Mouse (Mus musculus) stomach, embryonic 16.5 days (tissue): Measurements from ENCODE around the gene Abraxas2. TPM values are rescaled to one million over a fixed set of nuclear protein-coding genes. Genes with fewer than 3 reads are reported as not detected.

Experiments used
- ATAC-seq: fragments of 200-750 bp; cut with Nextera tagmentation; 2 replicates; pipeline ENCODE4 v1.8.0; 2017; ENCODE audit warnings: moderate number of reproducible peaks, moderate TSS enrichment; ENCODE audit not compliant: insufficient read depth, low FRiP score
- H3K27ac ChIP-seq: fragments of 300-500 bp; sonication (generic); 2 replicates; pipeline ENCODE4 v1.5.1; 2014; ENCODE audit warnings: low read length
- H3K27me3 ChIP-seq: fragments of 300-500 bp; sonication (generic); 2 replicates; pipeline ENCODE4 v1.6.1; 2014; ENCODE audit warnings: low read length, control low read depth, mixed read lengths; ENCODE audit not compliant: control insufficient read depth, insufficient read depth
- H3K36me3 ChIP-seq: fragments of 300-500 bp; sonication (generic); 2 replicates; pipeline ENCODE4 v1.6.1; 2014; ENCODE audit warnings: low read length; ENCODE audit not compliant: control insufficient read depth, insufficient read depth
- H3K4me1 ChIP-seq: fragments of 300-500 bp; sonication (generic); 2 replicates; pipeline ENCODE4 v1.6.1; 2014; ENCODE audit warnings: low read length, control low read depth, mixed read lengths; ENCODE audit not compliant: control insufficient read depth, insufficient read depth
- H3K4me2 ChIP-seq: fragments of 300-500 bp; sonication (generic); 2 replicates; pipeline ENCODE4 v1.6.1; 2014; ENCODE audit warnings: low read depth, low read length, mixed read lengths
- H3K4me3 ChIP-seq: fragments of 300-500 bp; sonication (generic); replicated peaks from 2 replicates; pipeline ENCODE4 v1.5.1; 2014; ENCODE audit warnings: mild to moderate bottlenecking, low read length
- H3K9ac ChIP-seq: fragments of 300-500 bp; sonication (generic); 2 replicates; pipeline ENCODE4 v1.6.1; 2014; ENCODE audit warnings: low read length
- H3K9me3 ChIP-seq: fragments of 300-500 bp; sonication (generic); replicated peaks from 2 replicates; pipeline ENCODE4 v1.6.1; 2016; ENCODE audit warnings: low read length, control low read depth; ENCODE audit not compliant: control insufficient read depth
- WGBS: fragments of 180-500 bp; shearing (Covaris S2); extraction: QIAGEN DNeasy Blood & Tissue Kit; methylation state at CpG from one replicate; pipeline ENCODE4 v1.1.7; 2014; 5-methylcytosine and 5-hydroxymethylcytosine counted together
- polyA plus RNA-seq: library from polyadenylated mRNA; unstranded; fragments of >200 nt; fragmentation: Nextera tagmentation; extraction: Ambion mirVana; gene quantifications from 2 replicates; pipeline ENCODE4 v1.2.1, GENCODE M21; 2015

Gene Abraxas2
- polyA plus RNA-seq, 1 experiment from 2014 or later = 31.0 TPM

GRCm38 (mm10) chr7:132892311-132892661 is 33.3 kb downstream of the Abraxas2 start:
- Histone ChIP-seq H3K36me3 (no peaks in the 10 kb centered on the region), H3K4me2 (no peak overlapping the region), H3K4me3 (no peak overlapping the region), H3K9ac (no peak overlapping the region), H3K27me3 (no peaks in the 10 kb centered on the region), H3K27ac (no peak overlapping the region), H3K9me3 (no peaks in the 10 kb centered on the region; the same call in 1 of the 2 replicates), H3K4me1 (no peaks in the 10 kb centered on the region)
- no peak for ATAC-seq
- WGBS = 58% methylated on average over 4 of the region's 4 CpGs

GRCm38 (mm10) chr7:132892806-132893205 is 33.8 kb downstream of the Abraxas2 start:
- no peaks in the 10 kb centered on the region for H3K27me3 ChIP-seq
- H3K9me3 ChIP-seq = no peaks in the 10 kb centered on the region; the same call in 1 of the 2 replicates
- no peak overlapping the region for H3K27ac ChIP-seq
- no peak overlapping the region for H3K4me2 ChIP-seq
- H3K36me3 ChIP-seq = no peaks in the 10 kb centered on the region
- no peak for ATAC-seq
- WGBS = 60% methylated on average over 7 of the region's 7 CpGs
- no peak overlapping the region for H3K4me3 ChIP-seq
- no peak overlapping the region for H3K9ac ChIP-seq
- H3K4me1 ChIP-seq = no peaks in the 10 kb centered on the region

GRCm38 (mm10) chr7:132893336-132893735 is 34.3 kb downstream of the Abraxas2 start:
- Histone ChIP-seq H3K4me3 (no peak overlapping the region), H3K4me2 (no peak overlapping the region), H3K27me3 (no peaks in the 10 kb centered on the region), H3K9ac (no peak overlapping the region), H3K27ac (no peak overlapping the region), H3K4me1 (no peaks in the 10 kb centered on the region), H3K9me3 (no peaks in the 10 kb centered on the region; the same call in 1 of the 2 replicates), H3K36me3 (no peaks in the 10 kb centered on the region)
- WGBS = 92% methylated on average over 1 of the region's 1 CpGs
- no peak for ATAC-seq

- Histone ChIP-seq H3K9ac (no peak overlapping the region), H3K4me1 (no peaks in the 10 kb centered on the region), H3K27me3 (no peaks in the 10 kb centered on the region), H3K4me2 (no peak overlapping the region), H3K27ac (no peak overlapping the region), H3K4me3 (no peak overlapping the region), H3K36me3 (no peaks in the 10 kb centered on the region), H3K9me3 (no peaks in the 10 kb centered on the region; the same call in 1 of the 2 replicates)
- WGBS = 74% methylated on average over 7 of the region's 7 CpGs
- no peak; the same call in 1 of the 2 replicates for ATAC-seq
These were observed 36.0 kb downstream of the Abraxas2 start for GRCm38 (mm10) chr7:132894841-132895555.

- Histone ChIP-seq H3K9ac (no peak overlapping the region), H3K27me3 (no peaks in the 10 kb centered on the region), H3K4me3 (no peak overlapping the region), H3K4me2 (no peak overlapping the region), H3K9me3 (no peaks in the 10 kb centered on the region; the same call in 1 of the 2 replicates), H3K4me1 (no peaks in the 10 kb centered on the region), H3K27ac (no peak overlapping the region), H3K36me3 (no peaks in the 10 kb centered on the region)
- no peak for ATAC-seq
- WGBS = 87% methylated on average over 9 of the region's 9 CpGs
These were observed 37.3 kb downstream of the Abraxas2 start for GRCm38 (mm10) chr7:132896206-132896815.

GRCm38 (mm10) chr7:132897258-132897657 is 38.2 kb downstream of the Abraxas2 start:
- Histone ChIP-seq H3K4me3 (no peak overlapping the region), H3K9me3 (no peaks in the 10 kb centered on the region; the same call in 1 of the 2 replicates), H3K27ac (no peak overlapping the region), H3K4me2 (no peak overlapping the region), H3K9ac (no peak overlapping the region), H3K36me3 (no peaks in the 10 kb centered on the region), H3K27me3 (no peaks in the 10 kb centered on the region), H3K4me1 (no peaks in the 10 kb centered on the region)
- no peak for ATAC-seq
- 81% methylated on average over 10 of the region's 10 CpGs for WGBS

- no peak for ATAC-seq
- Histone ChIP-seq H3K9ac (no peak overlapping the region), H3K27me3 (no peaks in the 10 kb centered on the region), H3K36me3 (no peaks in the 10 kb centered on the region), H3K4me1 (no peaks in the 10 kb centered on the region), H3K4me3 (no peak overlapping the region), H3K4me2 (no peak overlapping the region), H3K27ac (no peak overlapping the region), H3K9me3 (no peaks in the 10 kb centered on the region; the same call in 1 of the 2 replicates)
- 84% methylated on average over 2 of the region's 2 CpGs for WGBS
These were observed 39.2 kb downstream of the Abraxas2 start for GRCm38 (mm10) chr7:132898234-132898633.

GRCm38 (mm10) chr7:132900826-132901531 is 42.0 kb downstream of the Abraxas2 start:
- Histone ChIP-seq H3K4me1 (no peaks in the 10 kb centered on the region), H3K9me3 (no peaks in the 10 kb centered on the region; the same call in 1 of the 2 replicates), H3K9ac (no peak overlapping the region), H3K4me3 (no peak overlapping the region), H3K4me2 (no peak overlapping the region), H3K36me3 (no peaks in the 10 kb centered on the region), H3K27ac (peak overlapping the region; percentile 62; the same call in 1 of the 2 replicates), H3K27me3 (no peaks in the 10 kb centered on the region)
- 49% methylated on average over 2 of the region's 2 CpGs for WGBS
- ATAC-seq = peak; percentile 91

GRCm38 (mm10) chr7:132903796-132904195 is 44.8 kb downstream of the Abraxas2 start:
- H3K27me3 ChIP-seq = no peaks in the 10 kb centered on the region
- H3K27ac ChIP-seq = no peak overlapping the region
- no peak overlapping the region for H3K4me2 ChIP-seq
- no peaks in the 10 kb centered on the region for H3K4me1 ChIP-seq
- ATAC-seq = no peak
- H3K4me3 ChIP-seq = no peak overlapping the region
- no peak overlapping the region for H3K9ac ChIP-seq
- no peaks in the 10 kb centered on the region for H3K9me3 ChIP-seq
- no peaks in the 10 kb centered on the region for H3K36me3 ChIP-seq
- 62% methylated on average over 3 of the region's 3 CpGs for WGBS
